Mouse (Mus musculus): ENCODE measurements around the gene 2210407C18Rik. TPM values are rescaled to one million over a fixed set of nuclear protein-coding genes. Genes with fewer than 3 reads are reported as not detected.

The 2210407C18Rik gene
- polyA plus RNA-seq (2014; fragmentation: Illumina TruSeq; extraction: RNeasy Lipid Tissue Mini Kit (QIAGEN cat#74804); ENCODE audit: low read depth, low replicate concordance), result not detected

DNA sequence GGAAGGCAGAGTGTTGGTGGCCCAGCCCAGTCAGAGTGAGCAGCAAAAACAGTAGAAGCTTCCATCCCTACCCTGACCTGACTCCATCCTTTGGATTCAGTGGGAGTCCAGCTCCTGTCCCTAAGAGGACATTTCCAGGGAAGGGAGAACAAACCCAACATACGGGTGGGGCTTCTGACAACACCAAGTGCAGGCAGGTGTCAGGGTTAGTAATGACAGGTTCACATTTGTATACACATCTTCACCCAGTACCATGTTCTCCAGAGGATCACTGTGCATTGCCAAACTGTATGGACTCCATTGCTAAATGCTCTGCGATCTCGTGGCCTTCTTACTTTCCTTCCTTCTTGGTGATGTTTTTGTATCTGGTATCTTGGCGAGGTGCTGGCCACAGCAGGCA is at the start of gene 2210407C18Rik:
TSS of gene 2210407C18Rik (minus strand) at position 101 of the 400 bp plus-strand sequence.

DNA sequence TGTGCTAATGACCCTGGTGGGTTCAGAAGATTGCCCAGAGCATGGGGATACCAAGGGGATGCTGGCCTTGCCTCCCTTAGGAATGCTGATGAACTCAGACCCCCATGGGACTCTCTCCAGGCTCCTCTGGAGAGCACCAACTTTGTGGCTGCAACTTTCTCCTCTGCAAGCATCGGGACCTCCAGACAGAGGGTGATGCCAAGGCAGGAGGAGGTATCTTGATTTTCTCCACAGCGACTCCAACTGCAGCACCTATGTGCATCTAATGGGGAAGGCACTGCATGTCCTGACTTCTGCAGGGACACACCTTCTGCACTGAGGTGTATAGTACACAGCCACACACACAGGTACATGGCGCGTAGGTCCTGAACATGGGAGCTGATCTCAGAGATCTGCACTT is 42.7 kb upstream of the 2210407C18Rik start, which contains the start of gene Olfr322:
TSS of gene Olfr322 (plus strand) at position 187 of the 400 bp plus-strand sequence.

DNA sequence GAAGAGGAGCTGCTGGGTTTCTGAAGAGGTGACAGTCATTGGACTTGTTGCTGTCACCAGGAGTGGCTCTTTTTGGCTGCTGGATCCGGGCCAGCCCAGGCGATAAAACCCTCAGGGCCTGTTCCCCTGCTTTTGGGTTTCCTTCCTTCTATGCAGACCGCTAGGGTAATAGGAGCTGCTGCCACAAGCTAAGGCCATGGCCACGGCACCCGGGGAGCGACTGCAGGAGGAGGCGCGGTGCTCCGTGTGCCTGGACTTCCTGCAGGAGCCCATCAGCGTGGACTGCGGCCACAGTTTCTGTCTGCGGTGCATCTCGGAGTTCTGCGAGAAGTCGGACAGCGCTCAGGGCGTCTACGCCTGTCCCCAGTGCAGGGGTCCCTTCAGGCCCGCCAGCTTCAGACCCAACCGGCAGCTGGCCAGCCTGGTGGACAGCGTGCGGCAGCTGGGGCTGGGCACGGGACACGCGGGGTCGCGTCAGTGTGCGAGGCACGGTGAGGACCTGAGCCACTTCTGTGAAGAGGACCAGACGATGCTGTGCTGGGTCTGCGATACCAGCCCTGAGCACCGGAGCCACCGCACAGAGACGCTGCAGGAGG is 24.5 kb upstream of the 2210407C18Rik start, which contains the start of gene Trim58:
TSS of gene Trim58 (plus strand) at position 194 of the 596 bp plus-strand sequence.

DNA sequence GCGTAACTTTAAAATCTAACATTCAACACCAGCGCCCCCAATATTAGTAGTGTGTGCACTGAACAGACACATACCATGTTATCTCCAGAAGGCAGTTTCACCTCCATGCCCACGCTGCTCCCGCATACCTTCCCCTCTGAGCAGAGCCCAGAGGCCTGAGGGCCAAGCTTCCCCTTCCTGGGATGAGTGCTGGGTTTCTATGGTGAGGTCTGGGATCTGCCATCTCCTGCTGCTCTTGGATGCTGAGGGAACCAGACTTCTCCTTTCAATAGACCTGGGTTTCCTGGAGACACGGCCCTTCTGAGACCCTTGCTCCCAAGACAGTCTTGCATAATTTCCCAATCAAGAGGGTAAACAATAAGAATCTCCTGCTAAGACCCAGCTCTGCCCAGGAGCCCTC is 14.5 kb upstream of the 2210407C18Rik start, which contains the start of gene Olfr323:
TSS of gene Olfr323 (minus strand) at position 101 of the 400 bp plus-strand sequence.

DNA sequence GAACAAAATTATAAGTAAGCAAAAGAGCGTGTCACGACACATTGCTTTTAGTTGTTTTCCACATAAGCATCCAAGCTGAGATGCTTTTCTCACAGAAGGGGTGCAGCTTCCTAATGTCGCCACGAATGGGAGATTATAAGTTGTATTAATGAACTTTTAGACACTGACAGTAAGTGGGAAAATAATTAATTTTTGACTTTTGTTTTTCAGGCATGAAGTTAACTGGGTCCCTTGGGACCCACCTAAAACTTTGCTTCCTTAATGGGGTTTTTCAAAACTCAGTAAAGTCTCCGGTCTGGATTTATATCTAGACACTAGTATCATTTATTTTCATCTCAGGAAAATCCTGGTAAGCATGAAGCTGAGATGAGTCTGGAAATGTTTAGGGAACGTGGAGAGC is 21.1 kb downstream of the 2210407C18Rik start, which contains the start of gene Olfr324:
TSS of gene Olfr324 (plus strand) at position 301 of the 400 bp plus-strand sequence.

DNA sequence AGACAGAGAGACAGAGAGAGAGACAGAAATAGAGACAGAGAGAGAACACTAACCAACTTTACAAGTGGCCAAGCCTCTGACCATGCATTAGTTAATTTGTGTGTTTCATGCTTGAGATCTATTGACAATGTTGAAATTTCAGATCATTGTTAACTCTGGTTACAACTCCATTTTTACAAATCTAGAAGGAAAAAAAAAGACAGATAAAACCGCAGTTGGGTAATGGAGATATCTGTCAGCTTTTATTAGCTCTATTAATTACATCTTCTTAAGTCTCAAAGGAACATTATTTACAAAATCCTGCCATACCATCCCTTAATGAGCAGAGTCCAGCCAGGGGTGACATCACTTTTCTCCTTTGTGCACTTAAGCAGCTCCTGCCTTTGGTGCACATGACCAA is 38.4 kb downstream of the 2210407C18Rik start, which contains the start of gene Olfr325:
TSS of gene Olfr325 (plus strand) at position 301 of the 400 bp plus-strand sequence.

DNA sequence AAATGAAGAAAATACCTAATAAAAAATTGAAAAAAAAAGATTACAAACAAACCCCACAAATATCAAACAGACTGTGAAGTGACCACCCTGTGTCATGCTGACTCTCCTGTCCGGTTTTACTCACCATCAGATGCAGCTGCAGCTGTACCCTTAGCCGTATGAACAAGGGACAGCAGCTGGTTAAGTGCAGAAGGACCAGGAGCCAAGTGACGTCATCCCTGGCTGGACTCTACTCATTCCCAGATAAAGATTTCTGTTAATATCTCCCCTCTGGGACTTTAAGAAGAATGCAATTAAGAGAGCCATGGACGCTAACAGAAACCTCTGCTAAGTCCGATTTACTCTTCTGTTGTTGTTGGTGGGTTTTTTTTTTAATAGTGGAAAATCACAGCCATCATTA is 45.5 kb downstream of the 2210407C18Rik start, which contains the start of gene Olfr224:
TSS of gene Olfr224 (minus strand) at position 149 of the 400 bp plus-strand sequence.

Other genes starting within 250 kb of the 2210407C18Rik start
- not detected for gene Lypd8, start 237.0 kb downstream of the 2210407C18Rik start, polyA plus RNA-seq (2014; fragmentation: Illumina TruSeq; extraction: RNeasy Lipid Tissue Mini Kit (QIAGEN cat#74804); ENCODE audit: low read depth, low replicate concordance)
- gene 1810065E05Rik, start 195.0 kb downstream of the 2210407C18Rik start, polyA plus RNA-seq (2014; fragmentation: Illumina TruSeq; extraction: RNeasy Lipid Tissue Mini Kit (QIAGEN cat#74804); ENCODE audit: low read depth, low replicate concordance), result not detected
- gene Gm12253, start 183.5 kb downstream of the 2210407C18Rik start, polyA plus RNA-seq (2014; fragmentation: Illumina TruSeq; extraction: RNeasy Lipid Tissue Mini Kit (QIAGEN cat#74804); ENCODE audit: low read depth, low replicate concordance), result not detected
- gene Lypd9, start 163.2 kb downstream of the 2210407C18Rik start, polyA plus RNA-seq (2014; fragmentation: Illumina TruSeq; extraction: RNeasy Lipid Tissue Mini Kit (QIAGEN cat#74804); ENCODE audit: low read depth, low replicate concordance), result not detected
- gene Olfr30, start 153.8 kb downstream of the 2210407C18Rik start, polyA plus RNA-seq (2014; fragmentation: Illumina TruSeq; extraction: RNeasy Lipid Tissue Mini Kit (QIAGEN cat#74804); ENCODE audit: low read depth, low replicate concordance), result not detected
- not detected for gene Olfr332, start 123.5 kb downstream of the 2210407C18Rik start, polyA plus RNA-seq (2014; fragmentation: Illumina TruSeq; extraction: RNeasy Lipid Tissue Mini Kit (QIAGEN cat#74804); ENCODE audit: low read depth, low replicate concordance)
- gene Olfr331, start 113.5 kb downstream of the 2210407C18Rik start, polyA plus RNA-seq (2014; fragmentation: Illumina TruSeq; extraction: RNeasy Lipid Tissue Mini Kit (QIAGEN cat#74804); ENCODE audit: low read depth, low replicate concordance), result not detected
- 1.5 TPM for gene Olfr330, start 81.2 kb downstream of the 2210407C18Rik start, polyA plus RNA-seq (2014; fragmentation: Illumina TruSeq; extraction: RNeasy Lipid Tissue Mini Kit (QIAGEN cat#74804); ENCODE audit: low read depth, low replicate concordance)
- 3.0 TPM for gene Olfr329-ps, start 69.7 kb downstream of the 2210407C18Rik start, polyA plus RNA-seq (2014; fragmentation: Illumina TruSeq; extraction: RNeasy Lipid Tissue Mini Kit (QIAGEN cat#74804); ENCODE audit: low read depth, low replicate concordance)
- not detected for gene Olfr328, start 60.4 kb downstream of the 2210407C18Rik start, polyA plus RNA-seq (2014; fragmentation: Illumina TruSeq; extraction: RNeasy Lipid Tissue Mini Kit (QIAGEN cat#74804); ENCODE audit: low read depth, low replicate concordance)
- gene Olfr224, start 45.5 kb downstream of the 2210407C18Rik start, polyA plus RNA-seq (2014; fragmentation: Illumina TruSeq; extraction: RNeasy Lipid Tissue Mini Kit (QIAGEN cat#74804); ENCODE audit: low read depth, low replicate concordance), result not detected
- not detected for gene Olfr325, start 38.3 kb downstream of the 2210407C18Rik start, polyA plus RNA-seq (2014; fragmentation: Illumina TruSeq; extraction: RNeasy Lipid Tissue Mini Kit (QIAGEN cat#74804); ENCODE audit: low read depth, low replicate concordance)
- not detected for gene Olfr324, start 21.0 kb downstream of the 2210407C18Rik start, polyA plus RNA-seq (2014; fragmentation: Illumina TruSeq; extraction: RNeasy Lipid Tissue Mini Kit (QIAGEN cat#74804); ENCODE audit: low read depth, low replicate concordance)
- not detected for gene Olfr323, start 14.4 kb upstream of the 2210407C18Rik start, polyA plus RNA-seq (2014; fragmentation: Illumina TruSeq; extraction: RNeasy Lipid Tissue Mini Kit (QIAGEN cat#74804); ENCODE audit: low read depth, low replicate concordance)
- not detected for gene Trim58, start 24.4 kb upstream of the 2210407C18Rik start, polyA plus RNA-seq (2014; fragmentation: Illumina TruSeq; extraction: RNeasy Lipid Tissue Mini Kit (QIAGEN cat#74804); ENCODE audit: low read depth, low replicate concordance)
- gene Olfr322, start 42.7 kb upstream of the 2210407C18Rik start, polyA plus RNA-seq (2014; fragmentation: Illumina TruSeq; extraction: RNeasy Lipid Tissue Mini Kit (QIAGEN cat#74804); ENCODE audit: low read depth, low replicate concordance), result not detected
- gene Olfr320, start 65.0 kb upstream of the 2210407C18Rik start, polyA plus RNA-seq (2014; fragmentation: Illumina TruSeq; extraction: RNeasy Lipid Tissue Mini Kit (QIAGEN cat#74804); ENCODE audit: low read depth, low replicate concordance), result not detected
- gene Olfr319, start 83.1 kb upstream of the 2210407C18Rik start, polyA plus RNA-seq (2014; fragmentation: Illumina TruSeq; extraction: RNeasy Lipid Tissue Mini Kit (QIAGEN cat#74804); ENCODE audit: low read depth, low replicate concordance), result not detected
- gene Olfr318, start 107.9 kb upstream of the 2210407C18Rik start, polyA plus RNA-seq (2014; fragmentation: Illumina TruSeq; extraction: RNeasy Lipid Tissue Mini Kit (QIAGEN cat#74804); ENCODE audit: low read depth, low replicate concordance), result not detected
- gene Olfr317, start 123.1 kb upstream of the 2210407C18Rik start, polyA plus RNA-seq (2014; fragmentation: Illumina TruSeq; extraction: RNeasy Lipid Tissue Mini Kit (QIAGEN cat#74804); ENCODE audit: low read depth, low replicate concordance), result not detected
- gene Olfr316, start 136.7 kb upstream of the 2210407C18Rik start, polyA plus RNA-seq (2014; fragmentation: Illumina TruSeq; extraction: RNeasy Lipid Tissue Mini Kit (QIAGEN cat#74804); ENCODE audit: low read depth, low replicate concordance), result not detected
- not detected for gene Olfr315, start 157.1 kb upstream of the 2210407C18Rik start, polyA plus RNA-seq (2014; fragmentation: Illumina TruSeq; extraction: RNeasy Lipid Tissue Mini Kit (QIAGEN cat#74804); ENCODE audit: low read depth, low replicate concordance)
- not detected for gene Olfr314, start 166.9 kb upstream of the 2210407C18Rik start, polyA plus RNA-seq (2014; fragmentation: Illumina TruSeq; extraction: RNeasy Lipid Tissue Mini Kit (QIAGEN cat#74804); ENCODE audit: low read depth, low replicate concordance)
- 4.1 TPM for gene Fam183b, start 185.9 kb upstream of the 2210407C18Rik start, polyA plus RNA-seq (2014; fragmentation: Illumina TruSeq; extraction: RNeasy Lipid Tissue Mini Kit (QIAGEN cat#74804); ENCODE audit: low read depth, low replicate concordance)
- gene Olfr313, start 198.9 kb upstream of the 2210407C18Rik start, polyA plus RNA-seq (2014; fragmentation: Illumina TruSeq; extraction: RNeasy Lipid Tissue Mini Kit (QIAGEN cat#74804); ENCODE audit: low read depth, low replicate concordance), result not detected
- not detected for gene Olfr312, start 213.2 kb upstream of the 2210407C18Rik start, polyA plus RNA-seq (2014; fragmentation: Illumina TruSeq; extraction: RNeasy Lipid Tissue Mini Kit (QIAGEN cat#74804); ENCODE audit: low read depth, low replicate concordance)
- gene Olfr311, start 223.2 kb upstream of the 2210407C18Rik start, polyA plus RNA-seq (2014; fragmentation: Illumina TruSeq; extraction: RNeasy Lipid Tissue Mini Kit (QIAGEN cat#74804); ENCODE audit: low read depth, low replicate concordance), result not detected
- gene Gm12258, start 231.1 kb upstream of the 2210407C18Rik start, polyA plus RNA-seq (2014; fragmentation: Illumina TruSeq; extraction: RNeasy Lipid Tissue Mini Kit (QIAGEN cat#74804); ENCODE audit: low read depth, low replicate concordance), result 5.5 TPM

All from adrenal gland, adult 10 weeks (tissue).